Mouse (Mus musculus) lung, embryonic 16.5 days (tissue): ENCODE measurements around the gene Adcy10. TPM values are rescaled to one million over a fixed set of nuclear protein-coding genes. Genes with fewer than 3 reads are reported as not detected.

Experiments used
- ATAC-seq: fragments of 200-750 bp; cut with Nextera tagmentation; 2 replicates; pipeline ENCODE4 v1.8.0; 2017; ENCODE audit warnings: low read depth, mild to moderate bottlenecking, moderate library complexity
- H3K27ac ChIP-seq: fragments of 300-500 bp; sonication (generic); 2 replicates; pipeline ENCODE4 v1.5.1; 2014; ENCODE audit warnings: mild to moderate bottlenecking, control low read depth, low read length
- H3K27me3 ChIP-seq: fragments of 300-500 bp; sonication (generic); 2 replicates; pipeline ENCODE4 v1.6.1; 2014; ENCODE audit warnings: low read depth, low read length, mixed read lengths; ENCODE audit not compliant: control insufficient read depth, insufficient read depth
- H3K36me3 ChIP-seq: fragments of 300-500 bp; sonication (generic); 2 replicates; pipeline ENCODE4 v1.6.1; 2014; ENCODE audit warnings: low read length; ENCODE audit not compliant: control insufficient read depth, insufficient read depth
- H3K4me1 ChIP-seq: fragments of 300-500 bp; sonication (generic); replicated peaks from 2 replicates; pipeline ENCODE4 v1.6.1; 2014; ENCODE audit warnings: low read length, mixed read lengths; ENCODE audit not compliant: control insufficient read depth, insufficient read depth
- H3K4me2 ChIP-seq: fragments of 300-500 bp; sonication (generic); 2 replicates; pipeline ENCODE4 v1.6.1; 2014; ENCODE audit warnings: low read depth, low read length, control low read depth
- H3K4me3 ChIP-seq: fragments of 300-500 bp; sonication (generic); 2 replicates; pipeline ENCODE4 v1.5.1; 2014; ENCODE audit warnings: mild to moderate bottlenecking, low read length, control low read depth
- H3K9ac ChIP-seq: fragments of 300-500 bp; sonication (generic); 2 replicates; pipeline ENCODE4 v1.6.1; 2014; ENCODE audit warnings: low read length, control low read depth
- H3K9me3 ChIP-seq: fragments of 300-500 bp; sonication (generic); 2 replicates; pipeline ENCODE4 v1.6.1; 2016; ENCODE audit warnings: low read length; ENCODE audit not compliant: control insufficient read depth
- WGBS: fragments of 180-500 bp; shearing (Covaris S2); extraction: QIAGEN DNeasy Blood & Tissue Kit; methylation state at CpG from one replicate; pipeline ENCODE4 v1.1.7; 2014; 5-methylcytosine and 5-hydroxymethylcytosine counted together
- polyA plus RNA-seq: library from polyadenylated mRNA; unstranded; fragments of >200 nt; fragmentation: Nextera tagmentation; extraction: Ambion mirVana; gene quantifications from 2 replicates; pipeline ENCODE4 v1.2.1, GENCODE M21; 2015

Adcy10 gene
- polyA plus RNA-seq, 1 experiment from 2014 or later = not detected

GRCm38 (mm10) chr1:165460801-165461377 lies 24.1 kb upstream of the Adcy10 start:
- Histone ChIP-seq H3K9me3 (no peaks in the 10 kb centered on the region), H3K9ac (peak overlapping the region; percentile 90), H3K36me3 (no peaks in the 10 kb centered on the region), H3K27ac (peak overlapping the region; percentile 96), H3K27me3 (no peaks in the 10 kb centered on the region), H3K4me3 (peak overlapping the region; percentile 98), H3K4me2 (peak overlapping the region; percentile 91), H3K4me1 (0 out of 2 replicates have a peak, but pooled peaks cover 5% of the 10 kb centered on the region)
- under 1% methylated on average over 40 of the region's 41 CpGs for WGBS
- peak; percentile 97 for ATAC-seq

- Histone ChIP-seq H3K27me3 (no peaks in the 10 kb centered on the region), H3K9ac (peak overlapping the region; percentile 83), H3K4me2 (peak overlapping the region; percentile 91), H3K9me3 (no peaks in the 10 kb centered on the region), H3K4me3 (peak overlapping the region; percentile 98), H3K4me1 (0 out of 2 replicates have a peak, but pooled peaks cover 5% of the 10 kb centered on the region), H3K27ac (peak overlapping the region; percentile 88), H3K36me3 (no peaks in the 10 kb centered on the region)
- no peak for ATAC-seq
- 3% methylated on average over 9 of the region's 9 CpGs for WGBS
Observed at GRCm38 (mm10) chr1:165461681-165462080, 23.3 kb upstream of the Adcy10 start.

- Histone ChIP-seq H3K4me3 (no peak overlapping the region), H3K36me3 (no peaks in the 10 kb centered on the region), H3K9me3 (no peaks in the 10 kb centered on the region), H3K4me1 (0 out of 2 replicates have a peak, but pooled peaks cover 5% of the 10 kb centered on the region), H3K9ac (no peak overlapping the region), H3K27ac (no peak overlapping the region), H3K27me3 (no peaks in the 10 kb centered on the region), H3K4me2 (no peak overlapping the region)
- 50% methylated on average over 1 of the region's 1 CpGs for WGBS
- ATAC-seq = no peak
Observed at GRCm38 (mm10) chr1:165462861-165463260, 22.1 kb upstream of the Adcy10 start.

- Histone ChIP-seq H3K9ac (no peak overlapping the region), H3K4me1 (0 out of 2 replicates have a peak, but pooled peaks cover 3% of the 10 kb centered on the region), H3K4me3 (no peak overlapping the region), H3K4me2 (no peak overlapping the region), H3K36me3 (no peaks in the 10 kb centered on the region), H3K9me3 (no peaks in the 10 kb centered on the region), H3K27ac (no peak overlapping the region), H3K27me3 (no peaks in the 10 kb centered on the region)
- no peak for ATAC-seq
- 42% methylated on average over 3 of the region's 3 CpGs for WGBS
Observed at GRCm38 (mm10) chr1:165464574-165464973, 20.4 kb upstream of the Adcy10 start.

- Histone ChIP-seq H3K27ac (no peak overlapping the region), H3K36me3 (no peaks in the 10 kb centered on the region), H3K9ac (no peak overlapping the region), H3K4me2 (no peak overlapping the region), H3K9me3 (no peaks in the 10 kb centered on the region), H3K4me3 (no peak overlapping the region), H3K4me1 (no peaks in the 10 kb centered on the region), H3K27me3 (no peaks in the 10 kb centered on the region)
- ATAC-seq = no peak
Observed at GRCm38 (mm10) chr1:165468971-165469370, 16.0 kb upstream of the Adcy10 start.

- Histone ChIP-seq H3K4me3 (no peak overlapping the region), H3K4me2 (no peak overlapping the region), H3K4me1 (no peaks in the 10 kb centered on the region), H3K27ac (no peak overlapping the region), H3K9ac (no peak overlapping the region), H3K9me3 (no peaks in the 10 kb centered on the region), H3K36me3 (no peaks in the 10 kb centered on the region), H3K27me3 (no peaks in the 10 kb centered on the region)
- no peak for ATAC-seq
Observed at GRCm38 (mm10) chr1:165469717-165470116, 15.3 kb upstream of the Adcy10 start.

- Histone ChIP-seq H3K4me1 (no peaks in the 10 kb centered on the region), H3K4me3 (no peak overlapping the region), H3K27me3 (no peaks in the 10 kb centered on the region), H3K9ac (no peak overlapping the region), H3K36me3 (no peaks in the 10 kb centered on the region), H3K9me3 (no peaks in the 10 kb centered on the region), H3K4me2 (no peak overlapping the region), H3K27ac (no peak overlapping the region)
- no peak for ATAC-seq
- 78% methylated on average over 1 of the region's 1 CpGs for WGBS
Observed at GRCm38 (mm10) chr1:165471490-165471889, 13.5 kb upstream of the Adcy10 start.

- Histone ChIP-seq H3K36me3 (peaks cover 5% of the 10 kb centered on the region; the same call in 1 of the 2 replicates), H3K27ac (no peak overlapping the region), H3K9ac (no peak overlapping the region), H3K4me2 (no peak overlapping the region), H3K4me1 (no peaks in the 10 kb centered on the region), H3K9me3 (no peaks in the 10 kb centered on the region), H3K27me3 (no peaks in the 10 kb centered on the region), H3K4me3 (no peak overlapping the region)
- WGBS = 79% methylated on average over 2 of the region's 2 CpGs
- no peak for ATAC-seq
Observed at GRCm38 (mm10) chr1:165486108-165486507, 1.1 kb downstream of the Adcy10 start.

GRCm38 (mm10) chr1:165489197-165489596 lies 4.2 kb downstream of the Adcy10 start:
- Histone ChIP-seq H3K4me3 (no peak overlapping the region), H3K4me1 (no peaks in the 10 kb centered on the region)
- WGBS = 67% methylated on average over 4 of the region's 4 CpGs

GRCm38 (mm10) chr1:165498856-165499255 lies 13.9 kb downstream of the Adcy10 start:
- Histone ChIP-seq H3K27me3 (no peaks in the 10 kb centered on the region), H3K4me1 (peaks cover 5% of the 10 kb centered on the region; the same call in 1 of the 2 replicates), H3K9me3 (no peaks in the 10 kb centered on the region)

More at GRCm38 (mm10) chr1:165489197-165489596, 4.2 kb downstream of the Adcy10 start:
- ATAC-seq = no peak
- H3K27me3 ChIP-seq = no peaks in the 10 kb centered on the region
- H3K36me3 ChIP-seq = no peaks in the 10 kb centered on the region
- H3K4me2 ChIP-seq = no peak overlapping the region
- H3K9me3 ChIP-seq = no peaks in the 10 kb centered on the region
- no peak overlapping the region for H3K27ac ChIP-seq
- H3K9ac ChIP-seq = no peak overlapping the region

More at GRCm38 (mm10) chr1:165498856-165499255, 13.9 kb downstream of the Adcy10 start:
- Histone ChIP-seq H3K36me3 (no peaks in the 10 kb centered on the region), H3K27ac (no peak overlapping the region), H3K4me2 (no peak overlapping the region), H3K9ac (no peak overlapping the region), H3K4me3 (no peak overlapping the region)
- ATAC-seq = no peak
- WGBS = 47% methylated on average over 3 of the region's 3 CpGs
